Mouse (Mus musculus) intestine, embryonic 14.5 days (tissue): Measurements from ENCODE around the gene Tpbgl. TPM values are rescaled to one million over a fixed set of nuclear protein-coding genes. Genes with fewer than 3 reads are reported as not detected.
A peak's percentile ranks its signal among the peaks of the same experiment; 100 is the strongest.

Source experiments
- ATAC-seq: fragments of 200-750 bp; cut with Nextera tagmentation; replicated peaks from 2 replicates; pipeline ENCODE4 v1.8.0; 2017; ENCODE audit warnings: low read depth, moderate number of reproducible peaks, moderate TSS enrichment, moderate library complexity; ENCODE audit not compliant: low FRiP score, low TSS enrichment
- DNase-seq: peaks from one replicate; pipeline ENCODE4 v3.0.0-alpha.2; 2018; ENCODE audit warnings: low spot score
- H3K27ac ChIP-seq: fragments of 300-500 bp; sonication (generic); 2 replicates; pipeline ENCODE4 v1.5.1; 2014; ENCODE audit warnings: low read depth, mild to moderate bottlenecking, control low read depth
- H3K27me3 ChIP-seq: fragments of 300-500 bp; sonication (generic); replicated peaks from 2 replicates; pipeline ENCODE4 v1.6.1; 2014; ENCODE audit warnings: low read length, control low read depth; ENCODE audit not compliant: control insufficient read depth, insufficient read depth
- H3K36me3 ChIP-seq: fragments of 300-500 bp; sonication (generic); 2 replicates; pipeline ENCODE4 v1.6.1; 2014; ENCODE audit warnings: low read length, control low read depth; ENCODE audit not compliant: control insufficient read depth, insufficient read depth
- H3K4me1 ChIP-seq: fragments of 300-500 bp; sonication (generic); replicated peaks from 2 replicates; pipeline ENCODE4 v1.6.1; 2014; ENCODE audit warnings: low read length, control low read depth, mixed read lengths; ENCODE audit not compliant: control insufficient read depth, insufficient read depth
- H3K4me2 ChIP-seq: fragments of 300-500 bp; sonication (generic); 2 replicates; pipeline ENCODE4 v1.6.1; 2014; ENCODE audit warnings: low read length
- H3K4me3 ChIP-seq: fragments of 300-500 bp; sonication (generic); 2 replicates; pipeline ENCODE4 v1.5.1; 2014; ENCODE audit warnings: low read depth, low read length, control low read depth, mixed read lengths
- H3K9ac ChIP-seq: fragments of 300-500 bp; sonication (generic); 2 replicates; pipeline ENCODE4 v1.6.1; 2014; ENCODE audit warnings: mild to moderate bottlenecking, low read length
- H3K9me3 ChIP-seq: fragments of 300-500 bp; sonication (generic); 2 replicates; pipeline ENCODE4 v1.6.1; 2016; ENCODE audit warnings: low read length, control low read depth; ENCODE audit not compliant: control insufficient read depth
- WGBS: fragments of 180-500 bp; shearing (Covaris S2); extraction: QIAGEN DNeasy Blood & Tissue Kit; methylation state at CpG from one replicate; pipeline ENCODE4 v1.1.7; 2014; 5-methylcytosine and 5-hydroxymethylcytosine counted together
- polyA plus RNA-seq: library from polyadenylated mRNA; unstranded; fragments of >200 nt; fragmentation: Nextera tagmentation; extraction: Ambion mirVana; gene quantifications from 2 replicates; pipeline ENCODE4 v1.2.1, GENCODE M21; 2014

Tpbgl gene
- polyA plus RNA-seq, 1 experiment from 2014 or later: 1.7 TPM

DNA sequence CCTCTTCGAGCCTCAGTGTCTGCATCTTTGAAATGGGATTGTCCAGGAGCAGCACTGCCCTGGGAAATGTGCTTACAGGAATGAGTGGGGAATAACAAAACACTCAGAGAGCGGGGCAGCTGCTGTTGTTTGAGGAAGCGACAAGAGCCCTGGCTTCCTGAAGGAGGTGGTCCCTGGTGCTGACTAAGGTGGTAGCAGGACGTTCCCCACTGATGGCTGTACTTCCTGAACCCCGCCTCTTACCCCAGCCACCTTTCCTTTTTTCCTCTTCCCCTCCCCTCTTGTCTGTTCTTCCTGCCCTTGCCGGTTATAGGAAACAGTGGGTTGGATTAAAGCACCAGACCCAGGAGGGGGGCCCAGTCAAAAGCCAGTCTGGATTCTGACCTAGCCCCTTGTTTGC is 46.7 kb downstream of the Tpbgl start:
- ATAC-seq (no peak), DNase-seq (no peak)
- no peaks in the 10 kb centered on the region for H3K27me3 ChIP-seq
- no peak overlapping the region for H3K9ac ChIP-seq
- H3K4me1 ChIP-seq: 0 out of 2 replicates have a peak, but pooled peaks cover 4% of the 10 kb centered on the region
- H3K36me3 ChIP-seq: peaks cover 9% of the 10 kb centered on the region; the same call in 1 of the 2 replicates
- no peak overlapping the region for H3K27ac ChIP-seq
- no peaks in the 10 kb centered on the region for H3K9me3 ChIP-seq
- H3K4me2 ChIP-seq: no peak overlapping the region
- WGBS: 48% methylated on average over 6 of the region's 6 CpGs
- no peak overlapping the region for H3K4me3 ChIP-seq

DNA sequence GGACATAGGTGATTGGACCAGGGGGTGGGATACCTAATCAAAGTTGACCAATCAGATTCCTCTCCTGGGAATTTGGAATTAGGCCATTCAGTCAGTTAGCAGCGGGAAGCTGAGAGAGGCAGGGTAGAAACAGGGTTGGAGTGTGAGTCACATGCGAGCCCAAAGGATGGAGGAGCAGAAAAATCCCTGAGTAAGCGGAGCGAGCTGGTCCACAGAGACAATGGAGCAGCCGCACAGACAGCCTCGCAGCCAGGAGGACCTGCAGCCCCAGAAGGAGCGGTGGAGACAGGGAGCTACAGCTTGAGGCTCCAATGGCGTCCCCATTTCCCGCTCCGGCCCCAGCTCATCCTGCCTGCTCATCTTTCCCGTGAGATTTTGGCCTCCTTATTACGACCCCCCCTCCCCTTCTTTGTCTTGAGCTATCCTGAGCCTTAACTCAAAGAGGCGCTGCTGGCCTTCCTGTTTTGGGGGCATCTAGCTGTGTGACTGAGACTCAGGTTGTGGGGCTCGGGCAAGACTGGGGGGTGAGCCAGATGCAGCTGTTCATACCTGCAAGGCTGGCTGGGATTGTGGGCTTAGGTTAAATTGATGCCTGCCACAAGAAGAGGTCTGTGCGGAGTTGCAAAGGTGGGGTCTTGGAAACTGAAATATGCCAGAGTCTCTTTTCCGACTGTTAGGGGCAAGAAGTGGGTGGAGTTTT is 47.3 kb downstream of the Tpbgl start:
- Histone ChIP-seq H3K27ac (no peak overlapping the region), H3K9me3 (no peaks in the 10 kb centered on the region), H3K36me3 (peaks cover 9% of the 10 kb centered on the region; the same call in 1 of the 2 replicates), H3K4me3 (no peak overlapping the region), H3K4me2 (peak overlapping the region; percentile 3; the same call in 1 of the 2 replicates), H3K9ac (no peak overlapping the region), H3K27me3 (no peaks in the 10 kb centered on the region), H3K4me1 (0 out of 2 replicates have a peak, but pooled peaks cover 4% of the 10 kb centered on the region)
- 21% methylated on average over 16 of the region's 16 CpGs for WGBS
- DNase-seq (no peak), ATAC-seq (no peak)

DNA sequence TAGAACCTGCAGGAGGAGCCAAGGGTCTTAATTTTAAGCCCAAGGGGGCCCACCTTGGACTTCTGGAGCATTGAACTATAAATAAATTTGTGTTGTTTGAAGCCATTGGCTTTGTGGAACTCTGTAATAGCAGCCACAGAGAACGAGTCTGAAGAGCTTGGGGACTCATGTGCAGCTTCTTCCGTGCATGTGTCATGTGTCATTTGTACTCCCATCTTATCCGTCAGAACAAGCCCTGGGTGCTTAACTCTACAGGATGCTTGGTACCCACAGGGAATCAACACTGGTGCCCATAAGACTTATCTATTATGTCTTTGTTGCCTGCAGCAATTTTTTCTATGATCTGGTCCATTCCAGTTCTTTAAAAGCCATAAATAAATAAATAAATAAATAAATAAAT is 48.7 kb downstream of the Tpbgl start:
- ATAC-seq: no peak
- no peak overlapping the region for H3K9ac ChIP-seq

More for the DNA sequence above, 48.7 kb downstream of the Tpbgl start:
- Histone ChIP-seq H3K27me3 (no peaks in the 10 kb centered on the region), H3K4me3 (no peak overlapping the region), H3K27ac (no peak overlapping the region), H3K4me2 (no peak overlapping the region), H3K4me1 (0 out of 2 replicates have a peak, but pooled peaks cover 4% of the 10 kb centered on the region), H3K9me3 (no peaks in the 10 kb centered on the region), H3K36me3 (no peaks in the 10 kb centered on the region)
- 74% methylated on average over 3 of the region's 3 CpGs for WGBS
- DNase-seq: no peak

Other genes with a start within 250 kb of the Tpbgl start
- gene Gdpd5, start 245.7 kb downstream of the Tpbgl start, polyA plus RNA-seq: 18.6 and 23.4 TPM in 2 replicates
- gene Klhl35, start 161.1 kb downstream of the Tpbgl start, polyA plus RNA-seq: 0.59 and 1.0 TPM in 2 replicates
- gene Rps3, start 143.4 kb downstream of the Tpbgl start, polyA plus RNA-seq: 963 and 1,042 TPM in 2 replicates
- 5.3 and 6.1 TPM in 2 replicates for gene Arrb1, start 91.6 kb downstream of the Tpbgl start, polyA plus RNA-seq
- 2.2 and 2.3 TPM in 2 replicates for gene Slco2b1, start 84.2 kb upstream of the Tpbgl start, polyA plus RNA-seq
- gene Olfr520, start 103.2 kb upstream of the Tpbgl start, polyA plus RNA-seq: not detected in 2 replicates
- not detected in 2 replicates for gene Olfr521, start 136.4 kb upstream of the Tpbgl start, polyA plus RNA-seq
- gene Neu3, start 201.3 kb upstream of the Tpbgl start, polyA plus RNA-seq: 3.5 and 3.6 TPM in 2 replicates
- 0.27 and 0.31 TPM in 2 replicates for gene Xrra1, start 232.0 kb upstream of the Tpbgl start, polyA plus RNA-seq
- gene Spcs2, start 236.4 kb upstream of the Tpbgl start, polyA plus RNA-seq: 287 and 307 TPM in 2 replicates